Mouse (Mus musculus): Measurements from ENCODE around the gene Tmem167.
A peak's percentile ranks its signal among the peaks of the same experiment; 100 is the strongest.
"Not testable (repeated sequence)": the region's sequence is repeated elsewhere in the genome, so short reads cannot be mapped to it uniquely, and the experiment has no call there.

Gene Tmem167

GRCm38 (mm10) chr13:90088962-90089824 is at the start of gene Tmem167, which contains the start of gene Xrcc4:
Tmem167 (plus strand) TSS chr13:90089123.
Xrcc4 (minus strand) TSS chr13:90089608.
- peak; percentile 96 to 97 for DNase-seq (ENCODE audit: low spot score in 2 of 2)

GRCm38 (mm10) chr13:90039613-90040012 is 49.3 kb upstream of the Tmem167 start:
- DNase-seq (ENCODE audit: low spot score in 2 of 2) = no peak

- peak; percentile 15 to 36 for DNase-seq (ENCODE audit: low spot score in 2 of 2)
Measured at GRCm38 (mm10) chr13:90051735-90052134, 37.2 kb upstream of the Tmem167 start.

GRCm38 (mm10) chr13:90052408-90052807 is 36.5 kb upstream of the Tmem167 start:
- DNase-seq (ENCODE audit: low spot score in 2 of 2) = no peak

- peak in 1 of 2 experiments; percentile 3 for DNase-seq (ENCODE audit: low spot score in 2 of 2)
Measured at GRCm38 (mm10) chr13:90061877-90062276, 27.0 kb upstream of the Tmem167 start.

- no peak for DNase-seq (ENCODE audit: low spot score in 2 of 2)
Measured at GRCm38 (mm10) chr13:90089825-90090183, 881 bp downstream of the Tmem167 start.

- DNase-seq (ENCODE audit: low spot score in 2 of 2) = no peak
Measured at GRCm38 (mm10) chr13:90101514-90101913, 12.6 kb downstream of the Tmem167 start.

GRCm38 (mm10) chr13:90106139-90106538 is 17.2 kb downstream of the Tmem167 start:
- DNase-seq (ENCODE audit: low spot score in 2 of 2) = no peak

- not testable (repeated sequence) for DNase-seq (ENCODE audit: low spot score in 2 of 2)
Measured at GRCm38 (mm10) chr13:90108746-90109145, 19.8 kb downstream of the Tmem167 start.

- DNase-seq (ENCODE audit: low spot score in 2 of 2) = no peak
Measured at GRCm38 (mm10) chr13:90111681-90112080, 22.8 kb downstream of the Tmem167 start.

- peak in 1 of 2 experiments; percentile 19 for DNase-seq (ENCODE audit: low spot score in 2 of 2)
Measured at GRCm38 (mm10) chr13:90136156-90136910, 47.4 kb downstream of the Tmem167 start.

- DNase-seq (ENCODE audit: low spot score in 2 of 2) = no peak
Measured at GRCm38 (mm10) chr13:90141681-90142080, 52.8 kb downstream of the Tmem167 start.

GRCm38 (mm10) chr13:90143245-90143644 is 54.3 kb downstream of the Tmem167 start:
- DNase-seq (ENCODE audit: low spot score in 2 of 2) = no peak

GRCm38 (mm10) chr13:90151881-90152280 is 63.0 kb downstream of the Tmem167 start:
- no peak for DNase-seq (ENCODE audit: low spot score in 2 of 2)

- no peak for DNase-seq (ENCODE audit: low spot score in 2 of 2)
Measured at GRCm38 (mm10) chr13:90152536-90153273, 63.8 kb downstream of the Tmem167 start.

- no peak for DNase-seq (ENCODE audit: low spot score in 2 of 2)
Measured at GRCm38 (mm10) chr13:90164147-90164546, 75.2 kb downstream of the Tmem167 start.

- DNase-seq (ENCODE audit: low spot score in 2 of 2) = no peak
Measured at GRCm38 (mm10) chr13:90167044-90167443, 78.1 kb downstream of the Tmem167 start.

GRCm38 (mm10) chr13:90170100-90170781 is 81.3 kb downstream of the Tmem167 start:
- DNase-seq (ENCODE audit: low spot score in 2 of 2) = no peak

- no peak for DNase-seq (ENCODE audit: low spot score in 2 of 2)
Measured at GRCm38 (mm10) chr13:90170782-90171179, 81.9 kb downstream of the Tmem167 start.

- no peak for DNase-seq (ENCODE audit: low spot score in 2 of 2)
Measured at GRCm38 (mm10) chr13:90171390-90171789, 82.5 kb downstream of the Tmem167 start.

GRCm38 (mm10) chr13:90175662-90176061 is 86.7 kb downstream of the Tmem167 start:
- no peak for DNase-seq (ENCODE audit: low spot score in 2 of 2)

Data from spleen, postnatal 36 days (tissue).